Mouse (Mus musculus) erythroblast, embryonic 14.5 days (primary cell): ENCODE results near the gene Rsl24d1.

Source experiments
- GATA1 ChIP-seq: IDR thresholded peaks from 2 replicates; pipeline ENCODE4 v1.6.1; 2012; ENCODE audit warnings: low read length, inconsistent platforms, mixed read lengths
- TAL1 ChIP-seq: IDR thresholded peaks from 3 replicates; pipeline ENCODE4 v1.6.1; 2012; ENCODE audit warnings: low read length, inconsistent platforms, mixed read lengths

DNA sequence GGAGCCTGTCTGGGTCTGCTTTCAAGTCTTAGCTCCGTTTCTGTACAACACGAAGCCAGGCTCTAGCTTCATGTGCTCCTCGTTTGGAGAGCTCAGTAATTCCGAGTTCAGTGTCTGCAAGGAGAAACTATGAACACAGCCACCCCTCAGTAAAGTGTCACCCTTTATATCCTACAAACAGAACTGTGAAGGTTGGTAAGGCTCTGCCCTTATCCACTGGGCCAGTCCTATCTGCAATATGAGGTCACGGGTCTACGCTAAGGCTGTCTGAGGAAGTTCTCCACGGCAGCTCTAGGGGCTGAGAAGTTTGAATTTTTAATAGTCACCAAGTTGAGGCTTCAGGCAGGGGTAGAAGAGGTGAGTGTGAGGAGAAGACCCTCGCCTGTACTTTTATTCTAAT lies 40.8 kb upstream of the Rsl24d1 start:
- TF ChIP-seq TAL1 (no peak), GATA1 (no peak)
